Mouse (Mus musculus) heart, embryonic 11.5 days (tissue): ENCODE results near the gene Rps3a1. TPM values are rescaled to one million over a fixed set of nuclear protein-coding genes. Genes with fewer than 3 reads are reported as not detected.

Experiments used
- ATAC-seq: fragments of 200-750 bp; cut with Nextera tagmentation; replicated peaks from 2 replicates; pipeline ENCODE4 v1.8.0; 2017; ENCODE audit warnings: moderate library complexity; ENCODE audit not compliant: insufficient number of reproducible peaks, low FRiP score, low TSS enrichment
- H3K27ac ChIP-seq: fragments of 300-500 bp; sonication (generic); 2 replicates; pipeline ENCODE4 v1.5.1; 2014; ENCODE audit warnings: mild to moderate bottlenecking, low read depth, low read length
- H3K27me3 ChIP-seq: fragments of 300-500 bp; sonication (generic); 2 replicates; pipeline ENCODE4 v1.6.1; 2014; ENCODE audit warnings: mild to moderate bottlenecking, low read length, mixed read lengths; ENCODE audit not compliant: control insufficient read depth, insufficient read depth
- H3K36me3 ChIP-seq: fragments of 300-500 bp; sonication (generic); 2 replicates; pipeline ENCODE4 v1.6.1; 2014; ENCODE audit warnings: mild to moderate bottlenecking, low read length, moderate library complexity, mixed read lengths; ENCODE audit not compliant: control insufficient read depth, insufficient read depth
- H3K4me1 ChIP-seq: fragments of 300-500 bp; sonication (generic); 2 replicates; pipeline ENCODE4 v1.6.1; 2014; ENCODE audit warnings: low read length; ENCODE audit not compliant: control insufficient read depth, insufficient read depth
- H3K4me2 ChIP-seq: fragments of 300-500 bp; sonication (generic); 2 replicates; pipeline ENCODE4 v1.6.1; 2014; ENCODE audit warnings: mild to moderate bottlenecking, moderate library complexity
- H3K4me3 ChIP-seq: fragments of 300-500 bp; sonication (generic); 2 replicates; pipeline ENCODE4 v1.5.1; 2014; ENCODE audit warnings: low read depth, low read length
- H3K9ac ChIP-seq: fragments of 300-500 bp; sonication (generic); 2 replicates; pipeline ENCODE4 v1.6.1; 2014; ENCODE audit warnings: mild to moderate bottlenecking, low read depth, low read length, moderate library complexity
- H3K9me3 ChIP-seq: fragments of 300-500 bp; sonication (generic); replicated peaks from 2 replicates; pipeline ENCODE4 v1.6.1; 2016; ENCODE audit warnings: low read length; ENCODE audit not compliant: control insufficient read depth
- WGBS: fragments of 180-500 bp; shearing (Covaris S2); extraction: QIAGEN DNeasy Blood & Tissue Kit; methylation state at CpG from one replicate; pipeline ENCODE4 v1.1.7; 2014; ENCODE audit not compliant: insufficient replicate concordance; 5-methylcytosine and 5-hydroxymethylcytosine counted together
- polyA plus RNA-seq: library from polyadenylated mRNA; unstranded; fragments of >200 nt; fragmentation: Nextera tagmentation; extraction: Ambion mirVana; gene quantifications from 2 replicates; pipeline ENCODE4 v1.2.1, GENCODE M21; 2014

Gene Rps3a1
- polyA plus RNA-seq, 1 experiment from 2014 or later, result 968 TPM

- no peaks in the 10 kb centered on the region for H3K4me1 ChIP-seq
- H3K27me3 ChIP-seq, result no peaks in the 10 kb centered on the region
- H3K9me3 ChIP-seq, result no peaks in the 10 kb centered on the region
- no peak overlapping the region for H3K4me3 ChIP-seq
- no peak overlapping the region for H3K27ac ChIP-seq
- H3K9ac ChIP-seq, result no peak overlapping the region
- WGBS, result 80% methylated on average over 5 of the region's 5 CpGs
- H3K36me3 ChIP-seq, result no peaks in the 10 kb centered on the region
- no peak overlapping the region for H3K4me2 ChIP-seq
- no peak for ATAC-seq
Observed at GRCm38 (mm10) chr3:86093907-86094306, 48.6 kb downstream of the Rps3a1 start.

- no peaks in the 10 kb centered on the region for H3K9me3 ChIP-seq
- 66% methylated on average over 6 of the region's 6 CpGs for WGBS
- no peak overlapping the region for H3K9ac ChIP-seq
- H3K4me1 ChIP-seq, result no peaks in the 10 kb centered on the region
- no peaks in the 10 kb centered on the region for H3K36me3 ChIP-seq
- ATAC-seq, result no peak
- H3K27ac ChIP-seq, result no peak overlapping the region
- H3K4me3 ChIP-seq, result no peak overlapping the region
- H3K4me2 ChIP-seq, result no peak overlapping the region
- no peaks in the 10 kb centered on the region for H3K27me3 ChIP-seq
Observed at GRCm38 (mm10) chr3:86093213-86093845, 49.2 kb downstream of the Rps3a1 start.

Other genes with a start within 250 kb of the Rps3a1 start
- 13.8 and 14.6 TPM in 2 replicates for gene Sh3d19, start 171.6 kb downstream of the Rps3a1 start, polyA plus RNA-seq
- not detected in 2 replicates for gene Prss48, start 140.2 kb downstream of the Rps3a1 start, polyA plus RNA-seq
- gene Lrba, start 82.0 kb upstream of the Rps3a1 start, polyA plus RNA-seq, result 3.7 and 4.1 TPM in 2 replicates